Mouse (Mus musculus) megakaryocyte-erythroid progenitor cell, adult 5-6 weeks (primary cell): ENCODE data around the gene Rbm3. TPM values are rescaled to one million over a fixed set of nuclear protein-coding genes. Genes with fewer than 3 reads are reported as not detected.

ENCODE experiments used
- ATAC-seq: replicated peaks from 2 replicates; pipeline ENCODE4 v1.8.0; 2016; ENCODE audit warnings: mild to moderate bottlenecking, inconsistent platforms; ENCODE audit not compliant: severe bottlenecking, poor library complexity, low FRiP score, low TSS enrichment
- total RNA-seq, 2 experiments: library from RNA; stranded (forward) in 1 of 2; stranded (reverse) in 1 of 2; fragments of 200-1000, 215-1000 nt in 1 of 2; fragments of >200 nt in 1 of 2; fragmentation: Nextera tagmentation in 1 of 2; gene quantifications; 2 replicates each; pipeline ENCODE4 v1.2.3; 2014 to 2017

Rbm3 gene
- 798 and 978 TPM in 2 replicates for total RNA-seq (2014; fragmentation: Nextera tagmentation)
- total RNA-seq (2017), result 1,469 and 1,492 TPM in 2 replicates

- peak; percentile 80 for ATAC-seq
Observed at GRCm38 (mm10) chrX:8145153-8145991, at the start of gene Rbm3. Gene Rbm3, minus strand, starts transcription at chrX:8145880.

- ATAC-seq, result 0 out of 2 replicates have a peak, but pooled peaks have one; percentile 7
Observed at GRCm38 (mm10) chrX:8193419-8193723, 47.7 kb upstream of the Rbm3 start, which contains the start of gene Ebp. Gene Ebp, minus strand, starts transcription at chrX:8193512.

DNA sequence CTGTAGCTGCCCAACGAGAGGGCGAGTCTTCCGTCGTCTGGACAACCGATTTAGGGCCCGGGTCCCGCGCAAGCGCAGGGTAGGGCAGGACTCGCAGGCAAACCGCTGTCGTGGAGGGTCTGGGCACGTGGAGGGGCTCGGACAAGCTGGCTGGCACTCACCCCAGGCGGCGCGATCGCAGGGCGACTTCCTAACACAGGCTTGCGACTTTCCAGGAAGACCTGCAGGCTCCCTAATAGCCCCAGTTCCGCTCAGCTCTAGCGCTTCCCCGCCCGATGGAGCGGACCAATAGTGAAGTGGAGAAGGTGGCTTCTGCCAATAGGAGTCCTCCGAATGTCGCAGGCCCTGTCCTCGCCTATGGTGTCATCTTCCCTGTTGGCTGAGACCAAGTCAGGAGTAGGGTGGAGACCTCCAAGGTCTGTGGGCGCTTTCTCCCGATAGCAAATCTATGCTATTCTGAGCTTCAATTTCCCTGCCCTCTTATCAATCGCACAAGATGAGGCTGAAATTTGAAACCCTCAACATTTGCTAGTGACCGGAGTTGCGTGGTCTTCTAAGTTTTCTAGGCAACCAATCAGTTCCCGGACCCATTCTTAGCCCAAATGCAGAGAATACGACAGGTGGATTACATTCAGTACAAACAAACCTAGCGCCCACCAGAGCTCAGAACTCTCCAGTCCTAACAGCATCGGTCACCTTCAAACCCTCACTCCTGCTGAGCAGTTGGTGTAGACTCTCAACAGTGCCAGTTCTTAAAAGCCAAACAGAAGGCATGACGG lies 47.1 kb upstream of the Rbm3 start:
- peak; percentile 100 for ATAC-seq

GRCm38 (mm10) chrX:8192126-8192639 lies 46.5 kb upstream of the Rbm3 start:
- ATAC-seq, result no peak

DNA sequence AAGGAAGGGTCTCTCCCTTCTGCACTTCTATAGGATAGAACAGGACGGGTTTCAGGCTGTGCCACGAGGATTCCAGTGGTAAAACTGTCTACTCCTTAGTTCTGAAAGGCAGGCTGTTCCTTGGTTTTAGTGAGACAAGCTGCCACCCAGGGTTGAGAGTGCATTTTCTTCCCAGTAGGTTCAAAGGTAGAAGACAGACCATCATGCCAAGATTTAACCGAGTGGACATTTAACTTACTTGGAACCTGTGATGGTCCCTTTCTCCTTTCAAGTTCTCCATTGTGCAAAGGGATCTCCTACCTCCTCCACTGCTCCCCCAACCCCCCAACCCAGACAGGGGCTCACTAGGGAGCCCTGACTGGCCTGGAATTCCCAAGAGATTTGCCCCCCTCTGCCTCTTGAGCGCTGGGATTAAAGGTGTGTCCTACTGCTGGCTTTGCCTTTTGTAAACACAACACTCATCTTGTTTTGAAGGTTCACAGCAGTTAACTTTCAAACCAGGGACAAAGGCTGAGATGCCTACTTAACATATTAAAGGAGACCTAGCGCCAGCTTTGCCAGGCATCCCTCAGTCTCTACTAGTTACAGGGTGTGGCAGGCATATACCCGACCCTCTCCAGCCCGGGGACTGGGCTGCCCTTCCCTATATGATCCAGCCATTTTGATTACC lies 37.3 kb upstream of the Rbm3 start:
- ATAC-seq, result no peak

DNA sequence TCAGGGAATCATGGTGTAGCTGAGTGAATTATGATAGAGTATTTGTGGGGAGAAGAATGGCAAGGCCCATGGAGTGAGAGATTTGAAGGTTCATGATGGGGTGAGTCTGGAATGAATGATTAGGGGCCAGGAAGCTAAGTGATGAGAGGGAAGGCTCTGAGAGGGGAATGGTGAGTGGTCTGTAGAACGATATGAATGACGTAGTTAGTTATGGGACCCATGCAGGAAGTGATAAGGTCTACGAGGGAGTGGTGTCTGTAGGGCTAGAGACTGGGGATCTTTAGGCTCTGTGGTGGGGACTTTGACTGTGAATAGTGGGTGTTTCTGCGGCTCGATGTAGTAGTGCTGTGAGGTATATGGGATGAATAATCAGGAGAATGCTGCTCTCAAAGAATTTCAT lies 34.0 kb upstream of the Rbm3 start:
- no peak for ATAC-seq

DNA sequence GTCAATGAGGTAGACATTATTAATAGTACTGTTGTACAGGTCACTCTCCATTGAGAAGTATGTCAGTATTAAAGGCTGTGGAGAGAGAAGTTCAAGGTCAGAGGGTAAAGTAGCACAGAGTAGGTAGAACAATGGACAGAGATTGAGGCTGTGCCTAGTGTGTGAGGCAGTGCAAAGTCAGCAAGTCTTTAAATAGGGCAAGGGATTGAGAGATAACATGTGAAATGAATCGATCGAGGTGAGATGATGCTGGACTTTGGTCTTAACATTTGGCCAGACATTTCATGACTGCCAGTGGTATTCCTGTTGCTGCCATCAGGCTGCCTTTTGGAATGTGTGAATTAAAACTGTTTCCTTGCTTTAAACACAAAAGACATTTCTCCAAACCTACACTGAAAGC lies 33.2 kb upstream of the Rbm3 start:
- ATAC-seq, result no peak

GRCm38 (mm10) chrX:8175504-8176385 lies 30.1 kb upstream of the Rbm3 start, which contains the start of gene Tbc1d25:
Gene Tbc1d25, minus strand, starts transcription at chrX:8176181.
- peak; percentile 86 for ATAC-seq

DNA sequence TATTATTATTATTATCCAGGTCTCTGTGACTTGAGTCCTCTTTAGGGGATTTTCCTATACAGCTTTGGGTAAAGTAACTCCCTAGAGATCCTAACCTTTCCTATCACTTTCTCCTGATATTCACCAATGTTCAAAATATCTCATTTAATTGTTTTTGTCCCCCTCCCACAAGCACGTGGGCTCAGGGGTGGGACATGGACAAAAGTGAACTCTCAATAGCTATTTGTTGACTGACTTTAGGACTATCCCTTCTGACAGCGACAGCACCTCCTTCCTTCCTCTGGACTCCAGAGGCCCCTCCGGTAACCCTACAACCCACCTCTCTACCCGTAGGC lies 29.5 kb upstream of the Rbm3 start:
- no peak for ATAC-seq

- no peak for ATAC-seq
Observed at GRCm38 (mm10) chrX:8167716-8168647, 22.3 kb upstream of the Rbm3 start.

DNA sequence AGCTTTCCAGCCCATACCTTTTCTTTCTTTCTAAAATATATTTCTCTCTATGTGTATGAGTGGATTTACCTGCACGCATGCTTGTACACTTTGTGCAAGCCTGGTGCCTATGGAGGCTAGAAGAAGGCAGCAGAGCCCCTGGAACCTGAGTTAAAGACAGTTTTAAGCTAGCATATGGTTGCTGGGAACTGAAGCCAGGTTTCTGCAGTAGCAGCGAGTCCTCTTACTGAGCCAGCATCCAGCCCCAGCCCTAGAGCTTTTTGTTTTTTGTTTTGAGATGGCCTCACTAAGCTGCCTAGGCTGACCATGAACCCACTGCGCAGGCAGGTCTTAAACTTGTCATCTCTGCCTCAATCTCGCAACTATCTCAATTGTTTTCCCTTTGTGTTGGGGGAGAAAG lies 18.8 kb upstream of the Rbm3 start:
- no peak for ATAC-seq

GRCm38 (mm10) chrX:8163076-8163475 lies 17.4 kb upstream of the Rbm3 start:
- ATAC-seq, result no peak

DNA sequence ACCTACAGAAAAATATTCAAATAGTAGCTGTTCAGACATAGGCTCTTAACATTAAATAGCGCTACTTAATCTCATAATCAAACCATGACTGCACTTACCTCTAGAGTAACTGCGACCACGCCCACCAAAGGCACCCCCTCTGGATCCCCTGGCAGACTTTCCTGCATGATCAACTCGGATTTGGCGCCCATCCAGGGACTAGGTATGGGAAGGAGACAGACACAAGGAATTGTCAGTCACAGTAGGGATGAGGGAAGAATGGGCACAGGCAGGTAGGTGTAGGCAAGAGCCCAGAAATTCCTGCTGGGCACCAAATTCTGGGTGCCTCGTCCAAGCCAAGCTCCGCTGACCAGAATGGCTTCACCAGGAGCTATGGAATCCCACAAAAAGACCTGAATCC lies 1.9 kb downstream of the Rbm3 start:
- ATAC-seq, result no peak

- 0 out of 2 replicates have a peak, but pooled peaks have one; percentile 24 for ATAC-seq
Observed at GRCm38 (mm10) chrX:8142948-8143347, 2.7 kb downstream of the Rbm3 start.

- no peak for ATAC-seq
Observed at GRCm38 (mm10) chrX:8141058-8141457, 4.6 kb downstream of the Rbm3 start.

DNA sequence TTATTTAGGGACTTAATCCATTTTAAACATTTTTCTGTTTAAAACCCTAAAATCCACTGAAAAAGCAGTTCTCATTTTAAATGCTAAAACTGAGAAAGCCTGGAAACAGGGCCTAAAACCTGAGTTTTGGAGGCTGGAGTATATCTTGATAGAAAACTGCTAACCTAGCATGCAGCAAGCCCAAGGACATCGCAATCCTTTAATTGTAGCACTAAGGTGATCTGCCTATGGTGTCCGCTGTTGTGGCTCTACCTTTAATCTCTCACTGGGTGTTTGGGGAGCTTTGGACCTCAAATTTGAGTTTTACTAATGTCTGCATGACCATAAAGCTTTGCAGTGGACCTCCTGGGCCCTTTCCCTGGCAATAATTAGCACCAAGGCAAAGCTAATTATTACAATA lies 5.2 kb downstream of the Rbm3 start:
- no peak for ATAC-seq

- no peak for ATAC-seq
Observed at GRCm38 (mm10) chrX:8139480-8139879, 6.2 kb downstream of the Rbm3 start.

GRCm38 (mm10) chrX:8135886-8136285 lies 9.8 kb downstream of the Rbm3 start:
- ATAC-seq, result no peak
